Mouse (Mus musculus): ENCODE measurements around the gene Fmod. TPM values are rescaled to one million over a fixed set of nuclear protein-coding genes. Genes with fewer than 3 reads are reported as not detected.
A peak's percentile ranks its signal among the peaks of the same experiment; 100 is the strongest.

Gene Fmod
- polyA plus RNA-seq, 1 experiment from 2014 or later = 3.3 TPM

GRCm38 (mm10) chr1:134065241-134065809 lies 28.3 kb downstream of the Fmod start:
- H3K4me1 ChIP-seq (ENCODE audit: control insufficient read depth, insufficient read depth, low read length) = peaks cover 65% of the 10 kb centered on the region
- no peak for ATAC-seq

GRCm38 (mm10) chr1:134066554-134066953 lies 29.5 kb downstream of the Fmod start:
- no peak overlapping the region for H3K4me3 ChIP-seq (ENCODE audit: low read depth, low read length)
- no peaks in the 10 kb centered on the region for H3K27me3 ChIP-seq (replicated peaks; ENCODE audit: control insufficient read depth, insufficient read depth, low read length)
- no peak for DNase-seq (ENCODE audit: low spot score)
- H3K27ac ChIP-seq (ENCODE audit: low read depth, low read length) = peak overlapping the region; percentile 31; the same call in 1 of the 2 replicates
- no peaks in the 10 kb centered on the region for H3K9me3 ChIP-seq (replicated peaks; ENCODE audit: control insufficient read depth, low read length)
- H3K4me1 ChIP-seq (ENCODE audit: control insufficient read depth, insufficient read depth, low read length) = peaks cover 64% of the 10 kb centered on the region
- H3K9ac ChIP-seq (ENCODE audit: low read length) = no peak overlapping the region
- H3K36me3 ChIP-seq (ENCODE audit: control insufficient read depth, insufficient read depth, low read length) = no peaks in the 10 kb centered on the region
- no peak for ATAC-seq
- 64% methylated on average over 3 of the region's 3 CpGs for WGBS
- no peak overlapping the region for H3K4me2 ChIP-seq (ENCODE audit: low read length)

More at GRCm38 (mm10) chr1:134065241-134065809, 28.3 kb downstream of the Fmod start:
- H3K4me2 ChIP-seq (ENCODE audit: low read length) = no peak overlapping the region
- H3K27me3 ChIP-seq (replicated peaks; ENCODE audit: control insufficient read depth, insufficient read depth, low read length) = no peaks in the 10 kb centered on the region
- H3K9me3 ChIP-seq (replicated peaks; ENCODE audit: control insufficient read depth, low read length) = no peaks in the 10 kb centered on the region
- no peak overlapping the region for H3K9ac ChIP-seq (ENCODE audit: low read length)
- H3K36me3 ChIP-seq (ENCODE audit: control insufficient read depth, insufficient read depth, low read length) = no peaks in the 10 kb centered on the region
- WGBS = 70% methylated on average over 4 of the region's 4 CpGs
- peak overlapping the region; percentile 97 for H3K27ac ChIP-seq (ENCODE audit: low read depth, low read length)
- no peak overlapping the region for H3K4me3 ChIP-seq (ENCODE audit: low read depth, low read length)
- no peak for DNase-seq (ENCODE audit: low spot score)

DNA sequence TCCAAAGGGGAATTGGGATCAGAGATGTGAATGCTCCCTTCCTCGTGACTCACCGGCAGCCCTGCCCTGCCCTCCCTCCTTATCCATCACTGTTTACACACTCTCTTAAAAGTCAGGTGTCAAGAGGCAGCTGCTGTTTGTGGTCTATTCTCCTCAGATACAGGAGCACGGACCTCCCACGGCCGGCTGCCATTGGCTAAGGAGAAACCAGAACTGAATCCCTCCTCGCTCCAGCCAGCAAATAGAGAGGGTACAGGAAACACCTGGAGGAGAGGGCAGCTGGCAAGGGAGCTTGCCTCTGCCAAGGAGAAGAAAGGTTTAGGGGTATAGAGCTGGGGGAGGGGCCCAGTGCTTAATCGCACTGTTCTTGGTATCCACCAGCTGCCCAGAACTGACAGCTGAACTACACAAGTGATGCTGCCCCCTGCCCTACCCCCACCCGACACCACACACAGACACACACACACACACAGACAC lies 30.1 kb downstream of the Fmod start:
- Histone ChIP-seq H3K4me3 (ENCODE audit: low read depth, low read length) (no peak overlapping the region), H3K9me3 (replicated peaks; ENCODE audit: control insufficient read depth, low read length) (no peaks in the 10 kb centered on the region), H3K4me1 (ENCODE audit: control insufficient read depth, insufficient read depth, low read length) (peaks cover 64% of the 10 kb centered on the region), H3K27ac (ENCODE audit: low read depth, low read length) (peak overlapping the region; percentile 31; the same call in 1 of the 2 replicates), H3K9ac (ENCODE audit: low read length) (no peak overlapping the region), H3K4me2 (ENCODE audit: low read length) (no peak overlapping the region), H3K36me3 (ENCODE audit: control insufficient read depth, insufficient read depth, low read length) (no peaks in the 10 kb centered on the region), H3K27me3 (replicated peaks; ENCODE audit: control insufficient read depth, insufficient read depth, low read length) (no peaks in the 10 kb centered on the region)
- no peak for ATAC-seq
- WGBS = 13% methylated on average over 8 of the region's 8 CpGs
- DNase-seq (ENCODE audit: low spot score) = peak; percentile 63

DNA sequence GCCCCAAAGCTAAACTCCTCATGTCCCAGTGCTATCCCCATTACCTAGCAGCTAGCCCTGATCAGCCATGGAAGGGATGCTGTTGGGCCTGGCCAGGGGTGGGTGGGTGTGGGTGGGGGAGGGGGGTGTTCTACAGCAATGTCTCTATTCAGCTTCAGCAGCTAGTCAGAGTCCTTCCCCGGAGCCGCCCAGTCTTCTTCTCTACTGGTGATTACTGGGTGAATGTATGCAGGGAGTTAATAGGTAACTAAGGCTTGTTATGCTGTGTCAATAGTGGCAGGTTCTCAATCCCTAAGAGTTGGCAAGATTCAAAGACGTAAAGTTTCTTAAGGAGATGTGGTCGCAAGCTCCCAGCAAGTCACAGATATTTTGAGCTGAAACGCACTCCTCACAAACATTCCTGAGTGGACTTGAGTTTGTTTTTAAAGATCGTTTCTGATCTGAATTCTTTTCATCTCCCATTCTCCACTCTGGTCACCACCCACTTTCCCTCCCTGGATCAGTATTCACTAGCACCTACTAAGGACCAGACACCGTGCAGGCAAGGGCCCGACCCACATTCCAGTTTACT lies 33.1 kb downstream of the Fmod start:
- Histone ChIP-seq H3K27ac (ENCODE audit: low read depth, low read length) (peak overlapping the region; percentile 82), H3K36me3 (ENCODE audit: control insufficient read depth, insufficient read depth, low read length) (peaks cover 9% of the 10 kb centered on the region), H3K9ac (ENCODE audit: low read length) (no peak overlapping the region), H3K4me3 (ENCODE audit: low read depth, low read length) (no peak overlapping the region), H3K4me2 (ENCODE audit: low read length) (no peak overlapping the region), H3K27me3 (replicated peaks; ENCODE audit: control insufficient read depth, insufficient read depth, low read length) (no peaks in the 10 kb centered on the region), H3K4me1 (ENCODE audit: control insufficient read depth, insufficient read depth, low read length) (peaks cover 55% of the 10 kb centered on the region), H3K9me3 (replicated peaks; ENCODE audit: control insufficient read depth, low read length) (no peaks in the 10 kb centered on the region)
- no peak for DNase-seq (ENCODE audit: low spot score)
- 43% methylated on average over 8 of the region's 8 CpGs for WGBS
- ATAC-seq = no peak

- Histone ChIP-seq H3K27me3 (replicated peaks; ENCODE audit: control insufficient read depth, insufficient read depth, low read length) (no peaks in the 10 kb centered on the region), H3K9me3 (replicated peaks; ENCODE audit: control insufficient read depth, low read length) (no peaks in the 10 kb centered on the region), H3K9ac (ENCODE audit: low read length) (no peak overlapping the region), H3K4me1 (ENCODE audit: control insufficient read depth, insufficient read depth, low read length) (peaks cover 57% of the 10 kb centered on the region), H3K27ac (ENCODE audit: low read depth, low read length) (peak overlapping the region; percentile 82), H3K36me3 (ENCODE audit: control insufficient read depth, insufficient read depth, low read length) (peaks cover 21% of the 10 kb centered on the region), H3K4me3 (ENCODE audit: low read depth, low read length) (no peak overlapping the region), H3K4me2 (ENCODE audit: low read length) (no peak overlapping the region)
- ATAC-seq = peak; percentile 65
- DNase-seq (ENCODE audit: low spot score) = peak; percentile 80
- 7% methylated on average over 10 of the region's 10 CpGs for WGBS
These were observed 34.5 kb downstream of the Fmod start for GRCm38 (mm10) chr1:134071411-134072018.

DNA sequence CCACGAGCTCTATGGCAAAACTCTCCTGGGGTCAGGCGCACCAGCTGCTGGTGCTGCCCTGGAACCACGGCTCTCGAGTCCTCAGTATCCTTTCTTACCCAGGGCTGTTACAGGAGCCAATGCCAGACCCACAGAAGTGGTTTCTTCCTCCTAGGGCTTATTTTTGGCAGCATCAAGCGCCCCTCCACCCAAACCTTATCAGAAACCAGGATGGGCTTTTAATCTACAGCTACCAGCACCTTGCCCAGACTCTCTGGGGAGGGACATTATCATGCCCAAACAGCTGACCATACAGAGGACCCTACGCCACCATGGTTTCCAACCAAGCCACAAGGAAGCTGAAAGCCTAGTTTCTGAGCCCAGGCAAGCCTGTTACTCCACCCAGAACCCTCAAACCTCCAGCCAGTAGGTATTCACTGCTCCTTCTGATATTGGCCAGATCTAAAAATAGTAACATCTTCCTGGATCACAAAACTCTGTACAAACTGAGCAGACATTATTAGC lies 36.1 kb downstream of the Fmod start:
- H3K27ac ChIP-seq (ENCODE audit: low read depth, low read length) = peak overlapping the region; percentile 82; the same call in 1 of the 2 replicates
- no peak overlapping the region for H3K4me3 ChIP-seq (ENCODE audit: low read depth, low read length)
- H3K4me2 ChIP-seq (ENCODE audit: low read length) = no peak overlapping the region
- WGBS = 84% methylated on average over 6 of the region's 6 CpGs
- ATAC-seq (no peak), DNase-seq (ENCODE audit: low spot score) (no peak)
- H3K9me3 ChIP-seq (replicated peaks; ENCODE audit: control insufficient read depth, low read length) = no peaks in the 10 kb centered on the region
- H3K4me1 ChIP-seq (ENCODE audit: control insufficient read depth, insufficient read depth, low read length) = peaks cover 59% of the 10 kb centered on the region
- H3K36me3 ChIP-seq (ENCODE audit: control insufficient read depth, insufficient read depth, low read length) = peaks cover 22% of the 10 kb centered on the region
- no peak overlapping the region for H3K9ac ChIP-seq (ENCODE audit: low read length)
- no peaks in the 10 kb centered on the region for H3K27me3 ChIP-seq (replicated peaks; ENCODE audit: control insufficient read depth, insufficient read depth, low read length)

DNA sequence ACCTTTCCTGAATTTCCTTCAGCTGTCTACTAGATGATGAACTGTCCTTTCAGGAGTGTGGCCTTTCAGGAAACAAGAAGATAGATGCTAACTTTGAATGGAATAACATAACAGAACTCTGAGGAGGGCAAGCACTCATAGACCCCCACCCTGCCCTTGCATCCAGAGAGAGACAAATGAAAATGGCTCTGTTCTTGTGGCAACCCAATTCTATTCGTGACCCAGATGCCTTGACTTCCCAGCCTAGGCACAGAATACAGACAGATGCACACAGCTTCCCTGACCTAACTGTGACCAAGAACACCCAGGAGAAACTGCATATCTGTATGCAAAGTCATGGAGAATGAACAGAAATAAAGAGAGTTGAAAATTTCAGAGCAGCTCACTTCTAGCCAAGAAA lies 36.6 kb downstream of the Fmod start:
- Histone ChIP-seq H3K9ac (ENCODE audit: low read length) (no peak overlapping the region), H3K9me3 (replicated peaks; ENCODE audit: control insufficient read depth, low read length) (no peaks in the 10 kb centered on the region), H3K4me3 (ENCODE audit: low read depth, low read length) (no peak overlapping the region), H3K4me2 (ENCODE audit: low read length) (no peak overlapping the region), H3K27me3 (replicated peaks; ENCODE audit: control insufficient read depth, insufficient read depth, low read length) (no peaks in the 10 kb centered on the region), H3K36me3 (ENCODE audit: control insufficient read depth, insufficient read depth, low read length) (peaks cover 22% of the 10 kb centered on the region), H3K27ac (ENCODE audit: low read depth, low read length) (peak overlapping the region; percentile 82; the same call in 1 of the 2 replicates), H3K4me1 (ENCODE audit: control insufficient read depth, insufficient read depth, low read length) (peaks cover 59% of the 10 kb centered on the region)
- no peak for DNase-seq (ENCODE audit: low spot score)
- no peak for ATAC-seq
- 86% methylated on average over 1 of the region's 1 CpGs for WGBS

DNA sequence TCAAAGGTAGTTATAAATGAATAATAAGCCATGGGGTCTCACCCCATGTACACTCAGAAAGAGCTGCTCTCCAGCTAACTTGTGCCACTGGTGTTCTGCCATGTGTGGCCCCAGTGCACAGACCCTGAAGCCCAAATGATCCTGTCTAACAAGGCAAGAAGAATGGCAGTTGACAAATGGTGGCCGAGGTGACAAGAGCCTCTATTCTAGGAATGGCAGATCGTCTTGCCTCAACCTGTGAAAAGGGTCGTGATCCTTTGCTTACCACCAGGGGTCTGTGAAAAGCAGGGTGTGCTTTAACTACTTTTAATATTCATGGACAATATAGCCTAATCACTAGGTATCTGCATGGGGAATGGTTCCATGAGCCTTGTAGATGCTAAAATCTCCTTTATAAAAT lies 37.1 kb downstream of the Fmod start:
- Histone ChIP-seq H3K4me1 (ENCODE audit: control insufficient read depth, insufficient read depth, low read length) (peaks cover 58% of the 10 kb centered on the region), H3K36me3 (ENCODE audit: control insufficient read depth, insufficient read depth, low read length) (peaks cover 22% of the 10 kb centered on the region), H3K9me3 (replicated peaks; ENCODE audit: control insufficient read depth, low read length) (no peaks in the 10 kb centered on the region), H3K9ac (ENCODE audit: low read length) (no peak overlapping the region), H3K27ac (ENCODE audit: low read depth, low read length) (0 out of 2 replicates have a peak overlapping the region, but pooled peaks have one; percentile 82), H3K27me3 (replicated peaks; ENCODE audit: control insufficient read depth, insufficient read depth, low read length) (no peaks in the 10 kb centered on the region), H3K4me2 (ENCODE audit: low read length) (no peak overlapping the region), H3K4me3 (ENCODE audit: low read depth, low read length) (no peak overlapping the region)
- ATAC-seq (no peak), DNase-seq (ENCODE audit: low spot score) (no peak)
- WGBS = 38% methylated on average over 3 of the region's 3 CpGs
